Comparison of ENCODE assay signal across 8 mouse cellular contexts in genomic region chr8:121898401-121898931, GRCm38 (mm10). TPM values are rescaled to one million over a fixed set of nuclear protein-coding genes. Genes with fewer than 3 reads are reported as not detected.
A peak's percentile ranks its signal among the peaks of the same experiment; 100 is the strongest.
DNase-seq lines count a peak whose midpoint lies in the region; ATAC-seq and TF ChIP-seq lines count a peak whose summit lies in the region.

No protein-coding gene starts in this region.

- peaks cover 4% of the 10 kb centered on the region; the same call in 1 of the 2 replicates for H3K4me1 ChIP-seq in bone marrow, adult 2 months (ENCODE audit: control insufficient read depth, insufficient read depth, low read length)
- H3K4me1 ChIP-seq in erythroblast, embryonic 14.5 days (ENCODE audit: control insufficient read depth), result peaks cover 93% of the 10 kb centered on the region
- peaks cover 71% of the 10 kb centered on the region for H3K4me1 ChIP-seq in heart, embryonic 10.5 days
- H3K4me1 ChIP-seq in kidney, embryonic 15.5 days, result peaks cover 77% of the 10 kb centered on the region
- H3K4me1 ChIP-seq in limb, embryonic 15.5 days, result peaks cover 42% of the 10 kb centered on the region
- peaks cover 13% of the 10 kb centered on the region; the same call in 1 of the 2 replicates for H3K4me1 ChIP-seq in midbrain, postnatal 0 days (ENCODE audit: insufficient read depth, low read length)
- peaks cover 52% of the 10 kb centered on the region for H3K4me1 ChIP-seq in stomach, embryonic 16.5 days (ENCODE audit: control insufficient read depth, insufficient read depth, low read length)

- peak overlapping the region; percentile 38 for H3K9ac ChIP-seq in kidney, embryonic 15.5 days
- no peak overlapping the region for H3K9ac ChIP-seq in limb, embryonic 15.5 days
- peak overlapping the region; percentile 24; the same call in 1 of the 2 replicates for H3K9ac ChIP-seq in midbrain, postnatal 0 days (replicated peaks; ENCODE audit: low read length, poor library complexity, severe bottlenecking)
- H3K9ac ChIP-seq in stomach, embryonic 16.5 days (ENCODE audit: low read length), result peak overlapping the region; percentile 64

- peak; percentile 55 for DNase-seq in A20 (ENCODE audit: low read depth, low spot score)
- DNase-seq in heart, embryonic 10.5 days (ENCODE audit: low spot score), result peak; percentile 96
- DNase-seq in midbrain, postnatal 0 days (ENCODE audit: low spot score), result peak; percentile 77

- H3K27ac ChIP-seq in bone marrow, adult 2 months (ENCODE audit: control insufficient read depth, insufficient read depth, low read depth, low read length, poor library complexity), result peak overlapping the region; percentile 96
- H3K27ac ChIP-seq in heart, embryonic 10.5 days, result peak overlapping the region; percentile 87
- peak overlapping the region; percentile 97 for H3K27ac ChIP-seq in kidney, embryonic 15.5 days
- peak overlapping the region; percentile 82 for H3K27ac ChIP-seq in limb, embryonic 15.5 days
- H3K27ac ChIP-seq in midbrain, postnatal 0 days (ENCODE audit: low read depth, low read length), result peak overlapping the region; percentile 47; the same call in 1 of the 2 replicates
- H3K27ac ChIP-seq in stomach, embryonic 16.5 days (ENCODE audit: low read length), result peak overlapping the region; percentile 98

- H3K4me2 ChIP-seq in kidney, embryonic 15.5 days, result peak overlapping the region; percentile 48
- 0 out of 2 replicates have a peak overlapping the region, but pooled peaks have one; percentile 2 for H3K4me2 ChIP-seq in limb, embryonic 15.5 days
- H3K4me2 ChIP-seq in midbrain, postnatal 0 days (ENCODE audit: low read depth, low read length, poor library complexity, severe bottlenecking), result peak overlapping the region; percentile 29; the same call in 1 of the 2 replicates
- peak overlapping the region; percentile 53 for H3K4me2 ChIP-seq in stomach, embryonic 16.5 days (ENCODE audit: low read depth, low read length)

- no peaks in the 10 kb centered on the region for H3K9me3 ChIP-seq in erythroblast, embryonic 14.5 days (ENCODE audit: control insufficient read depth, low read length)
- no peaks in the 10 kb centered on the region for H3K9me3 ChIP-seq in heart, embryonic 10.5 days
- H3K9me3 ChIP-seq in kidney, embryonic 15.5 days (replicated peaks), result no peaks in the 10 kb centered on the region
- no peaks in the 10 kb centered on the region for H3K9me3 ChIP-seq in limb, embryonic 15.5 days
- H3K9me3 ChIP-seq in midbrain, postnatal 0 days (ENCODE audit: low read length), result no peaks in the 10 kb centered on the region
- H3K9me3 ChIP-seq in stomach, embryonic 16.5 days (replicated peaks; ENCODE audit: control insufficient read depth, low read length), result no peaks in the 10 kb centered on the region

- peak; percentile 82 for ATAC-seq in kidney, embryonic 15.5 days (replicated peaks; ENCODE audit: low FRiP score)
- ATAC-seq in limb, embryonic 15.5 days (ENCODE audit: insufficient number of reproducible peaks, low FRiP score, low TSS enrichment, low read depth), result peak; percentile 74
- peak; percentile 59; the same call in 1 of the 2 replicates for ATAC-seq in midbrain, postnatal 0 days (ENCODE audit: low FRiP score)
- ATAC-seq in stomach, embryonic 16.5 days (ENCODE audit: insufficient read depth, low FRiP score), result peak; percentile 91

- no peaks in the 10 kb centered on the region for H3K27me3 ChIP-seq in erythroblast, embryonic 14.5 days (ENCODE audit: control insufficient read depth)
- H3K27me3 ChIP-seq in heart, embryonic 10.5 days (ENCODE audit: insufficient read depth, poor library complexity, severe bottlenecking), result no peaks in the 10 kb centered on the region; the same call in 1 of the 2 replicates
- H3K27me3 ChIP-seq in kidney, embryonic 15.5 days, result no peaks in the 10 kb centered on the region
- H3K27me3 ChIP-seq in limb, embryonic 15.5 days, result no peaks in the 10 kb centered on the region
- no peaks in the 10 kb centered on the region for H3K27me3 ChIP-seq in midbrain, postnatal 0 days (ENCODE audit: insufficient read depth, low read length)
- no peaks in the 10 kb centered on the region for H3K27me3 ChIP-seq in stomach, embryonic 16.5 days (ENCODE audit: control insufficient read depth, insufficient read depth, low read length)

- H3K4me3 ChIP-seq in bone marrow, adult 2 months (replicated peaks; ENCODE audit: control insufficient read depth, low read depth, low read length), result peak overlapping the region; percentile 19
- H3K4me3 ChIP-seq in erythroblast, embryonic 14.5 days (replicated peaks), result peak overlapping the region; percentile 65
- H3K4me3 ChIP-seq in heart, embryonic 10.5 days, result peak overlapping the region; percentile 34; the same call in 1 of the 2 replicates
- 0 out of 2 replicates have a peak overlapping the region, but pooled peaks have one; percentile 1 for H3K4me3 ChIP-seq in kidney, embryonic 15.5 days (replicated peaks)
- H3K4me3 ChIP-seq in limb, embryonic 15.5 days, result no peak overlapping the region; the same call in 1 of the 2 replicates
- 0 out of 2 replicates have a peak overlapping the region, but pooled peaks have one; percentile 5 for H3K4me3 ChIP-seq in midbrain, postnatal 0 days (ENCODE audit: low read depth, low read length)
- peak overlapping the region; percentile 22 for H3K4me3 ChIP-seq in stomach, embryonic 16.5 days (replicated peaks; ENCODE audit: low read length)

- H3K36me3 ChIP-seq in erythroblast, embryonic 14.5 days (ENCODE audit: control insufficient read depth), result peaks cover 92% of the 10 kb centered on the region
- peaks cover 26% of the 10 kb centered on the region; the same call in 1 of the 2 replicates for H3K36me3 ChIP-seq in heart, embryonic 10.5 days
- H3K36me3 ChIP-seq in kidney, embryonic 15.5 days, result peaks cover 13% of the 10 kb centered on the region
- peaks cover 10% of the 10 kb centered on the region; the same call in 1 of the 2 replicates for H3K36me3 ChIP-seq in limb, embryonic 15.5 days
- peaks cover 17% of the 10 kb centered on the region; the same call in 1 of the 2 replicates for H3K36me3 ChIP-seq in midbrain, postnatal 0 days (ENCODE audit: insufficient read depth, low read length)
- H3K36me3 ChIP-seq in stomach, embryonic 16.5 days (ENCODE audit: control insufficient read depth, insufficient read depth, low read length), result no peaks in the 10 kb centered on the region

- no peak for TF ChIP-seq CTCF in bone marrow, adult 2 months (IDR thresholded peaks at IDR 0.05; ENCODE audit: control insufficient read depth, insufficient read depth, low read length)
- no peak; the same call in 1 of the 2 replicates for TF ChIP-seq CTCF in midbrain, postnatal 0 days (IDR thresholded peaks at IDR 0.05)

- WGBS in bone marrow, adult 2 months, result 5% methylated on average over 4 of the region's 4 CpGs
- WGBS in heart, embryonic 10.5 days, result 6% methylated on average over 4 of the region's 4 CpGs
- WGBS in kidney, embryonic 15.5 days, result 5% methylated on average over 4 of the region's 4 CpGs
- WGBS in limb, embryonic 15.5 days, result 6% methylated on average over 4 of the region's 4 CpGs
- 8% methylated on average over 4 of the region's 4 CpGs for WGBS in midbrain, postnatal 0 days
- WGBS in stomach, embryonic 16.5 days, result 8% methylated on average over 4 of the region's 4 CpGs

- peak; percentile 57; the same call in 1 of the 2 replicates for TF ChIP-seq POLR2A in bone marrow, adult 2 months (IDR thresholded peaks at IDR 0.05; ENCODE audit: borderline replicate concordance, control insufficient read depth, low read depth, low read length)

RNA-seq across cellular contexts. Expression of gene Slc7a5, which starts 9.0 kb away (rescaled TPM):
- 66.4 and 81.9 TPM in 2 replicates for polyA plus RNA-seq in bone marrow, adult 2 months (2011; ENCODE audit: insufficient read depth, insufficient read length, low replicate concordance, missing spikeins)
- polyA plus RNA-seq in erythroblast, embryonic 14.5 days (2012), result 12.4 and 35.9 TPM in 2 replicates
- polyA plus RNA-seq in heart, embryonic 10.5 days (2016; fragmentation: Nextera tagmentation; extraction: Ambion mirVana), result 18.7 and 20.9 TPM in 2 replicates
- 16.7 and 19.3 TPM in 2 replicates for polyA plus RNA-seq in kidney, embryonic 15.5 days (2015; fragmentation: Nextera tagmentation; extraction: Ambion mirVana)
- polyA plus RNA-seq in limb, embryonic 15.5 days (2015; fragmentation: Nextera tagmentation; extraction: Ambion mirVana), result 24.5 and 27.4 TPM in 2 replicates
- 111 and 115 TPM in 2 replicates for total RNA-seq in midbrain, postnatal 0 days (2014; rRNA removed)
- polyA plus RNA-seq in midbrain, postnatal 0 days (2015; fragmentation: Nextera tagmentation; extraction: Ambion mirVana), result 64.5 and 65.2 TPM in 2 replicates
- 19.8 and 20.0 TPM in 2 replicates for polyA plus RNA-seq in stomach, embryonic 16.5 days (2015; fragmentation: Nextera tagmentation; extraction: Ambion mirVana)

RNA-seq across cellular contexts. Expression of gene Car5a, which starts 46.2 kb away (rescaled TPM):
- 9.4 and 19.9 TPM in 2 replicates for polyA plus RNA-seq in bone marrow, adult 2 months (2011; ENCODE audit: insufficient read depth, insufficient read length, low replicate concordance, missing spikeins)
- polyA plus RNA-seq in erythroblast, embryonic 14.5 days (2012), result 0.03 and 0.08 TPM in 2 replicates
- not detected in 2 replicates for polyA plus RNA-seq in heart, embryonic 10.5 days (2016; fragmentation: Nextera tagmentation; extraction: Ambion mirVana)
- 0.40 TPM in 1 of 2 replicates, not detected in the other for polyA plus RNA-seq in kidney, embryonic 15.5 days (2015; fragmentation: Nextera tagmentation; extraction: Ambion mirVana)
- 0.17 TPM in 1 of 2 replicates, not detected in the other for polyA plus RNA-seq in limb, embryonic 15.5 days (2015; fragmentation: Nextera tagmentation; extraction: Ambion mirVana)
- 0.19 TPM in 1 of 2 replicates, not detected in the other for total RNA-seq in midbrain, postnatal 0 days (2014; rRNA removed)
- 0.17 and 0.22 TPM in 2 replicates for polyA plus RNA-seq in midbrain, postnatal 0 days (2015; fragmentation: Nextera tagmentation; extraction: Ambion mirVana)
- polyA plus RNA-seq in stomach, embryonic 16.5 days (2015; fragmentation: Nextera tagmentation; extraction: Ambion mirVana), result 0.19 and 0.40 TPM in 2 replicates

RNA-seq across cellular contexts. Expression of gene Banp, which starts 51.1 kb away (rescaled TPM):
- polyA plus RNA-seq in bone marrow, adult 2 months (2011; ENCODE audit: insufficient read depth, insufficient read length, low replicate concordance, missing spikeins), result 13.3 and 30.1 TPM in 2 replicates
- polyA plus RNA-seq in erythroblast, embryonic 14.5 days (2012), result 8.0 and 8.8 TPM in 2 replicates
- polyA plus RNA-seq in heart, embryonic 10.5 days (2016; fragmentation: Nextera tagmentation; extraction: Ambion mirVana), result 35.8 and 58.5 TPM in 2 replicates
- 41.2 and 43.3 TPM in 2 replicates for polyA plus RNA-seq in kidney, embryonic 15.5 days (2015; fragmentation: Nextera tagmentation; extraction: Ambion mirVana)
- 42.3 and 44.8 TPM in 2 replicates for polyA plus RNA-seq in limb, embryonic 15.5 days (2015; fragmentation: Nextera tagmentation; extraction: Ambion mirVana)
- 37.1 and 51.6 TPM in 2 replicates for total RNA-seq in midbrain, postnatal 0 days (2014; rRNA removed)
- polyA plus RNA-seq in midbrain, postnatal 0 days (2015; fragmentation: Nextera tagmentation; extraction: Ambion mirVana), result 22.4 and 24.8 TPM in 2 replicates
- polyA plus RNA-seq in stomach, embryonic 16.5 days (2015; fragmentation: Nextera tagmentation; extraction: Ambion mirVana), result 35.9 and 36.4 TPM in 2 replicates

Comparison
In these comparisons a context has a peak if more than half of its experiments do, and no peak if none do; other contexts are left out.
1. H3K27ac ChIP-seq: peak in every context shown above with its lines; median percentile 98 in stomach, embryonic 16.5 days; 97 in kidney, embryonic 15.5 days; 96 in bone marrow, adult 2 months; 87 in heart, embryonic 10.5 days; 82 in limb, embryonic 15.5 days; 47 in midbrain, postnatal 0 days.
2. H3K4me2 ChIP-seq: peak in every context shown above with its lines; median percentile 53 in stomach, embryonic 16.5 days; 48 in kidney, embryonic 15.5 days; 29 in midbrain, postnatal 0 days; 2 in limb, embryonic 15.5 days.